Mouse (Mus musculus) left cerebral cortex, adult 8-10 months (tissue): ENCODE measurements around the gene Col16a1. TPM values are rescaled to one million over a fixed set of nuclear protein-coding genes. Genes with fewer than 3 reads are reported as not detected.

Source experiments
- DNase-seq, 2 experiments: peaks; one replicate each; pipeline ENCODE4 v3.0.0; 2022; ENCODE audit warnings: low spot score in 2 of 2
- total RNA-seq, 4 experiments: library from RNA; stranded (reverse); gene quantifications; 2 replicates each; pipeline ENCODE4 v1.2.4; 2022

The Col16a1 gene
- 10 to 100 TPM; 14.6 to 26.0 (median 18.3) TPM for total RNA-seq

- peak in 1 of 2 experiments; percentile 68 for DNase-seq
These were observed at the start of gene Col16a1 for GRCm38 (mm10) chr4:130047331-130048202. Col16a1 (plus strand) TSS chr4:130047840.

- DNase-seq, result peak in 1 of 2 experiments; percentile 79
These were observed 49.5 kb upstream of the Col16a1 start for GRCm38 (mm10) chr4:129998124-129998523.

GRCm38 (mm10) chr4:130001710-130002109 is 45.9 kb upstream of the Col16a1 start:
- DNase-seq, result no peak

- peak in 1 of 2 experiments; percentile 70 for DNase-seq
These were observed 45.5 kb upstream of the Col16a1 start for GRCm38 (mm10) chr4:130002157-130002556.

GRCm38 (mm10) chr4:130005593-130005992 is 42.0 kb upstream of the Col16a1 start:
- DNase-seq, result no peak

- no peak for DNase-seq
These were observed 41.1 kb upstream of the Col16a1 start for GRCm38 (mm10) chr4:130006533-130006932.

GRCm38 (mm10) chr4:130009043-130009442 is 38.6 kb upstream of the Col16a1 start:
- no peak for DNase-seq

- DNase-seq, result no peak
These were observed 36.9 kb upstream of the Col16a1 start for GRCm38 (mm10) chr4:130010723-130011122.

GRCm38 (mm10) chr4:130012234-130012633 is 35.4 kb upstream of the Col16a1 start:
- DNase-seq, result no peak

- DNase-seq, result peak in 1 of 2 experiments; percentile 93
These were observed 34.5 kb upstream of the Col16a1 start for GRCm38 (mm10) chr4:130013111-130013510.

- no peak for DNase-seq
These were observed 31.6 kb upstream of the Col16a1 start for GRCm38 (mm10) chr4:130016010-130016409.

GRCm38 (mm10) chr4:130017036-130017674 is 30.5 kb upstream of the Col16a1 start:
- no peak for DNase-seq

- peak in 1 of 2 experiments; percentile 42 for DNase-seq
These were observed 24.7 kb upstream of the Col16a1 start for GRCm38 (mm10) chr4:130022952-130023351.

GRCm38 (mm10) chr4:130023511-130024231 is 24.0 kb upstream of the Col16a1 start:
- peak; percentile 56 to 79 for DNase-seq

GRCm38 (mm10) chr4:130025544-130025943 is 22.1 kb upstream of the Col16a1 start:
- no peak for DNase-seq

- DNase-seq, result no peak
These were observed 16.5 kb upstream of the Col16a1 start for GRCm38 (mm10) chr4:130031146-130031545.

- DNase-seq, result no peak
These were observed 14.1 kb upstream of the Col16a1 start for GRCm38 (mm10) chr4:130033496-130033895.

- DNase-seq, result no peak
These were observed 11.5 kb upstream of the Col16a1 start for GRCm38 (mm10) chr4:130036112-130036511.

- DNase-seq, result peak in 1 of 2 experiments; percentile 83
These were observed 10.9 kb upstream of the Col16a1 start for GRCm38 (mm10) chr4:130036573-130037401.

GRCm38 (mm10) chr4:130039351-130039750 is 8.3 kb upstream of the Col16a1 start:
- no peak for DNase-seq

- no peak for DNase-seq
These were observed 6.6 kb upstream of the Col16a1 start for GRCm38 (mm10) chr4:130041076-130041475.
